Mouse (Mus musculus): ENCODE data around the gene Fam24b. TPM values are rescaled to one million over a fixed set of nuclear protein-coding genes. Genes with fewer than 3 reads are reported as not detected.
A peak's percentile ranks its signal among the peaks of the same experiment; 100 is the strongest.

Gene Fam24b
- not detected for total RNA-seq (2021)

- intact Hi-C loops (cut with DNase I), result no loop called here
- no peak for DNase-seq (ENCODE audit: low spot score)
These were observed at the start of gene Fam24b for GRCm38 (mm10) chr7:131329416-131329815. TSS of gene Fam24b (minus strand) at chr7:131329516.

- intact Hi-C loops (cut with DNase I), result no loop called here
- no peak for DNase-seq (ENCODE audit: low spot score)
These were observed 42.8 kb upstream of the Fam24b start for GRCm38 (mm10) chr7:131371880-131372651.

DNA sequence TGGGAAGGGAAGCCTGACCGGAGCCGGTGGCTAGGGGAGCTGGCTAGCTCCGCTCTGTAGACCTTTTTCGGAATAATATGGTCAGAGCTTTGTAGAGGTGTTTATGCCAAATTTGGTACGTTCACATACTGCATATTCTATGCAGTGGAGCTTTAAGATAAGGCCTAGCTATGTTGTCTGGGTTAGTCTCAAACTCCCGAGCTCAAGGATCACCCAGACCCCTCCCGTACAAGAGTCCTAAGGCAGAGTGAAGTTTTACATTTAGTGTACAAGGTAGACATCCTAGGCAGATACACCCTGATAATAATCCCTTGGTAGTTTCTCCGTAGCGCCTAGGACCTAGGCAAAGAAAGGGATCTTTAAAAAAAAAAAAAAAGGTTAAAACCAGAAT, 42.1 kb upstream of the Fam24b start:
- no peak for DNase-seq (ENCODE audit: low spot score)
- intact Hi-C loops (cut with DNase I), result no loop called here

DNA sequence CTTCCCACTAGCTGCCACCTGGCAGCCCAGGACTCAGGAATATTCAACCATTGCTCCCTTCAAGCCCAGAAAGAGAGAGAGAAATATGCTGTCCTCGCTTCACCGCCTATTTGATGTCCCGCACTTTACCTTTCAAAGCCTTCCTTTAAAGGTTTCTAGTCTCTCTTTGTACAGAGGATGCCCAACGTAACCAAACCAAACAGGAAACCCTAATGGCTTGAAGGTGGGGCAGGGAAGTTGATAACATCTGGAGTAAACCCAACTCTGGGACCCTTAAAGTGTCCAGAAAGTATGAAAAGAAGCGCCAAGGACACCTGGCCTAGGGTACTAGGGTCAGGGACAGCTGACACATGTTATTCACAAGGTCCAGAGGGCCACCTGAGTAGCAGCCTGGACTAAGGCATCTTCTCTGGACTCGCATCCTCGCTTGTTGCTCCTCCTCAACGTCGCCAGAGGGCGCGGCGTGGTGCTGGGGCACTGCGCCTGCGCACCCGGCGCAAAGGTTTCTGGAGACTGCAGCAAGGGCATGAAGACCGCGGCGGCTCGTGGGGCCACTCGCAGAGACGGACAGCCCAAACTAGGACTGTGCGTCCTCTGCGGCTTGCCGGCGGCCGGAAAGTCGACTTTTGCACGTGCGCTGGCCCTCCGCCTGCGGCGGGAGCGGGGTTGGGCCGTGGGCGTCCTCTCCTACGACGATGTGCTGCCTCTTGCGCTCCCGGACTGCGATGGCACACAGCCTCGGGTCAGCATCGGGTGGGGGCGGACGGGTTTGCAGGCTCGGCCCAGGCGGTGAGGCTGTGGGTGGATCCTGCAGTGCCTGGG, 41.5 kb upstream of the Fam24b start, which contains the start of gene Pstk:
Gene Pstk (plus strand): TSS at position 494 of the 822 bp plus-strand sequence.
- intact Hi-C loops (cut with DNase I), result no loop called here
- peak; percentile 83 for DNase-seq (ENCODE audit: low spot score)

- intact Hi-C loops (cut with DNase I), result loop anchor here (5.0 kb wide), 1 partner anchor 193 kb away; no protein-coding TSS in a partner anchor
- DNase-seq (ENCODE audit: low spot score), result no peak
These were observed 34.8 kb upstream of the Fam24b start for GRCm38 (mm10) chr7:131364131-131364530.

DNA sequence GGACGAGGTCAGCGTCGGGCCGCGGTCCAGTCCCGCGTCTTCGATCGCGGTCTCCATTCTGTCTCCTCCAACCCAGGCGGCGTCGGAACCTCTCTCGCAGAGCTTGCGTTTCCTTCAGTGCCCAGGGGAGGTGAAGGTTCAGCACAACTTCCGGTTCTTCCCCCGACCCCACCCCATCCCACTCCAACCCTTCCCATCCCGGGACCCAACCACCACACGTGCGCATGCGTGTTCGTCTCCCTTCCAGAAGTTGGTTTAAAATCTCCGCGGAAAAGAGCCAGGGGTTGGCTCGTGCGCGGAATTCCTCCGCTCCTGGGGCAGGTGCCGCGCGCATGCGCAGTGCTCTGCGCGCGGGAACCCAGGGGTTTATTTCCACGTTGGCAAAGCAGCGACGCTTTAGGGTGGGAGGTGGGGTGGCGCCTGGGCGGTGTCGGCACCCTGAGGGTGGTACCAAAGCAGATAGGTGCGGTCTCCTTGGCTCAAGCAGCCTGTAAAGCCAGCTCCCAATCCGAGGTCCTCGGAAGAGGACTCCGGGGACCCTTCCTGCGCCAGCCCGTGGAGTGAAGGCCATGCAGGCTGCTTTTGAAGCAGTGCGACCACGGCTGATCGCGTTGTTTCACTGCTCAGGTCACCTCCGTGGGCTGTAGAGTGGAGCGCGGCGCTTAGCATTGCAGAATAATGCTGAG, 33.4 kb upstream of the Fam24b start, which contains the start of gene 2310057M21Rik:
Gene 2310057M21Rik (minus strand): TSS at position 145 of the 686 bp plus-strand sequence.
- intact Hi-C loops (cut with DNase I), result loop anchor here (2.0 to 5.0 kb wide), 2 partner anchors 48 to 195 kb away; partner anchors contain the start of genes Acadsb and Ikzf5
- DNase-seq (ENCODE audit: low spot score), result peak; percentile 88

DNA sequence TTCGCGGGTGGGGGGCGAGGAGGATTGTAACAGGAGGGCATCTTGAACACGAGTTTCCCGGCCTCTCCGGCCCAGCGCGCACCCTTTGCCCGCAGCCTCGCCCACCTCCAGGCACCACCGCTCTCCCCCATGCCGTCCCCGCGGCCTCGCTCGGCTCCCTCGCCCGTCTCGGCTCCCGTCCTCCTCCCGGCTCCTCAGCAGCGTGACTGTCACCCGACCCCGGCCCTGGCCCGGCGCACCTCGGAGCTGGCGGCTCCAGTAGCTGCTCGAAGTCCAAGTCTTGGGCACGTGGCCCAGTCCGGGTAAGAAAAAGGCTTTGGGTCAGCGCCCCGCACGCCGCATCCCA, 32.9 kb upstream of the Fam24b start:
- intact Hi-C loops (cut with DNase I), result loop anchor here (2.0 to 5.0 kb wide), 2 partner anchors 49 to 195 kb away; partner anchors contain the start of genes Acadsb and Ikzf5

GRCm38 (mm10) chr7:131356105-131356504, 26.8 kb upstream of the Fam24b start:
- no peak for DNase-seq (ENCODE audit: low spot score)

More for the DNA sequence above, 32.9 kb upstream of the Fam24b start:
- DNase-seq (ENCODE audit: low spot score), result no peak

GRCm38 (mm10) chr7:131345856-131346541, 16.7 kb upstream of the Fam24b start:
- intact Hi-C loops (cut with DNase I), result no loop called here
- DNase-seq (ENCODE audit: low spot score), result no peak

More at GRCm38 (mm10) chr7:131356105-131356504, 26.8 kb upstream of the Fam24b start:
- intact Hi-C loops (cut with DNase I), result no loop called here

DNA sequence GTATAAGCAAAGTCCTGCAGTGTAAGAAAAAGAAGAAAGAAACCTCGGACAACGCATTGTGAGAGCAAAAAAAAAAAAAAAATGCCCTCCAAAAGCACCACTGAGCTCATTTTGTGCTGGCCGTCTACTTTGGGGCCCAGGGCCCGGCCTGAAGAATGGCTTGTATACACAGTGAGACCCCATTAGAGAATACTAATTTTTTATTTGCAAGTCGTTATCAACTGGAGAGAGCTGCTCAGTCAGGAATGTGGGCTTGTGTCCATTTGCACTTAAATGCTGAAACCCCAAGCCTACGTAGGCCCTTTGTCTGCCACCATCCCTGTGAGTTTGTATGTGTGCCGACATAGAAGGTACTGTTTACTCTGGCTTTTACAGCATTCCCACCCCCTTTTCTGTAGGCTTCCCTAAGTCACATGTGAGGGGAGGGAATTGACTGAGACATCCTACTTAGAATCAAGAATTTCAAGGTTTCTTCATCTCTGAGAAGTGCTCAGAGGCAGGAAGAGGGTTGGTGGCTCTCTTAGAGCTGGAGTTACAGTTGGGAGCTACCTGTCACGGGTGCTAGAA, 8.3 kb upstream of the Fam24b start:
- no peak for DNase-seq (ENCODE audit: low spot score)
- intact Hi-C loops (cut with DNase I), result no loop called here

GRCm38 (mm10) chr7:131333564-131333963, 4.2 kb upstream of the Fam24b start, which contains the start of gene Fam24a:
TSS of gene Fam24a (plus strand) at chr7:131333864.
- intact Hi-C loops (cut with DNase I), result no loop called here
- no peak for DNase-seq (ENCODE audit: low spot score)

DNA sequence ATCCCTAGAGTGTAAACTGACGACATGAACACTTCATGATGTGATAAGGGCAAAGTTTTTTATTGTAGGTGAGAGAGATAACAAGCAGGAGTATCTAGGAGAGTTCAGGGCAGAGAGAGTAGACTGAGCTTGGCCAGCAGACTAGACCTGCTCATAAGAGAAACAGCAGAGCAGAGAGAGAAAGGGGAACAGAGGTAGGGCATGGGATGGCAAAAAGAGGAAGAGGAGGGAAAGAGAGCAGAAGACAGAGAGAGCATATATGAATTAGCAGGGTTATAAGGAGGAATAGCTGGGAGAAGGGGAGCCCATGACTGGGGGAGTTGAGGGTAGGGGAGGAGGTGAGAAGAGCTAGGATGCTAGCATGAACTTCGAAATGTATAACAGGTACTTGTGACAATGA, 2.4 kb upstream of the Fam24b start:
- intact Hi-C loops (cut with DNase I), result no loop called here
- DNase-seq (ENCODE audit: low spot score), result no peak

DNA sequence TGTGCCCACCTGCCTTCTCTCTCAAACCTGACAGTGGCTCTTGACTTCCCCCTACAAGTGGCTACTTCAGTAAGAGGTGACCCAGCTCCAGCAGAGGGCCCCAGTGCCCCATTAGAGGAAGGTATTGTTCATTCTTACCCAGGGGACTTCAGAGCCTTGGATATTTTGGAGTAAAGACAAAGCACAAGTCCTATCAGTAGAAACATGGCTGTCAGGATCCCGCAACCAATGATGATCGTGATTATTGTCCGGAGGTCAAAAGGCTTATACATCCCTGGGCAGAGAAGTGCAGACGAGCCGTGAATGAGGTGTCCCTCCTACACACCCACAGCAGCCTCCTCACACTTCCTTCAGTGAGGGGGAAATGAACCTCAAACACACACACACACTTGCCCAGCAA, 2.3 kb downstream of the Fam24b start:
- intact Hi-C loops (cut with DNase I), result no loop called here
- no peak for DNase-seq (ENCODE audit: low spot score)

DNA sequence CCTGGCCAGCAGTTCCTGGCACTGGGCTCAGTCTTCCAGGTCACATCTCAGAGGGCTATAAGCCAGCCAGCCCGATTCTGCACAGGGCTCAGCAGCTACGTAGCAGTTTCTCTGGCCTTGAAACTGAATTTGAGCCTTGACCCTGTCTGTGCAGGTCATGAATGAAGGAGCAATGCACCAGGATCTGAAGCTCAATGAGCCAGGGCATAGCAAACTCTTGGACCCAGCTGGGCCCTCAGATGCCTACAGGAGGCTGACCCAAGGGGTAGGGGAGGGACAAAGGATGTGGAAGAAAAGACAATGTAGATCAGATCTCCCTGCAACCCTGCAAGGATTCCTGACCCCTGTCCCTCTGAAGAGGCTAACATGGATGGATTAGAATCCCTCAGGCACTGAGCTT, 7.1 kb downstream of the Fam24b start, which contains the start of gene Cuzd1:
Gene Cuzd1 (minus strand): TSS at position 101 of the 400 bp plus-strand sequence.
- intact Hi-C loops (cut with DNase I), result no loop called here
- no peak for DNase-seq (ENCODE audit: low spot score)

DNA sequence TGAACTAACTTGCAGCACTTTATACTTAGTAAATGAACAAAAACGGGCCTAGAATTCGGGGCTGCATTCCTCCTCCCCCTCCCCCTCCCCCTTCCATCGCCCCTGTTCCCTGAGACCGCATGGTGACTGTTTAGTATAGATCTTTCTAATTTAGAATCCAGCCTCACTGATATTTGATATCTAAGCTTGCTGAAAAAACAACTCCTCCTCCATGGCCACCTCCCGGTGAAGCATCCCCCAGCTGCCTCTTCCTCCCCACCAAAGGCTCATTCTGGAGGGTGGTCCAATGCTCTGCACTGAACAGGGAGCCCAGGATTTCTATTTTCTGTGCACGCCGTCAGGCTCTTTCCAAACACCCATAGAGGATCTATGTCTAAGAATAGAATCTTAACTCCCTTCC, 11.0 kb downstream of the Fam24b start:
- no peak for DNase-seq (ENCODE audit: low spot score)
- intact Hi-C loops (cut with DNase I), result no loop called here

GRCm38 (mm10) chr7:131317587-131317986, 11.7 kb downstream of the Fam24b start:
- intact Hi-C loops (cut with DNase I), result no loop called here
- no peak for DNase-seq (ENCODE audit: low spot score)

DNA sequence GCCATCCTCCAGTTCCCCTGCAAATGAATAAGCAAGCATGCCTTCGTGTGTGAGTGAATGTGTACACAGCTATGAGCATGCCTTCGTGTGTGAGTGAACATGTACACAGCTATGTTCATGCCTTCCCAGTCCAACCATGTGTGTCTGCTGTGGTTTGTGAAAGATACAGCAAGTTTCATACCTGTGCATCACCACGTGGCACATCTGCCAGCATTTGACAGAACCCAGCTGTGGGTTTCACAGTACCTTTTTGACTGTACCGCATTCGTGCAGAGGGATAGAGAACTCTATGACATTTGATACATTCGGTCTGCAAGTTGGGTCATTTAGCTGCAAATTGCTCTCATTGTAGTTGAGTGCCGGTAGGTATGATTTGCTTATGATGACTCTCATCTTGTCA, 14.8 kb downstream of the Fam24b start:
- intact Hi-C loops (cut with DNase I), result no loop called here
- no peak for DNase-seq (ENCODE audit: low spot score)

- no peak for DNase-seq (ENCODE audit: low spot score)
- intact Hi-C loops (cut with DNase I), result no loop called here
These were observed 22.6 kb downstream of the Fam24b start for GRCm38 (mm10) chr7:131306733-131307132.

GRCm38 (mm10) chr7:131303340-131303739, 26.0 kb downstream of the Fam24b start:
- intact Hi-C loops (cut with DNase I), result no loop called here
- no peak for DNase-seq (ENCODE audit: low spot score)

Data from heart, postnatal 25 days (tissue).